ENCODE assay signal across 20 mouse cellular contexts in the genomic region with DNA sequence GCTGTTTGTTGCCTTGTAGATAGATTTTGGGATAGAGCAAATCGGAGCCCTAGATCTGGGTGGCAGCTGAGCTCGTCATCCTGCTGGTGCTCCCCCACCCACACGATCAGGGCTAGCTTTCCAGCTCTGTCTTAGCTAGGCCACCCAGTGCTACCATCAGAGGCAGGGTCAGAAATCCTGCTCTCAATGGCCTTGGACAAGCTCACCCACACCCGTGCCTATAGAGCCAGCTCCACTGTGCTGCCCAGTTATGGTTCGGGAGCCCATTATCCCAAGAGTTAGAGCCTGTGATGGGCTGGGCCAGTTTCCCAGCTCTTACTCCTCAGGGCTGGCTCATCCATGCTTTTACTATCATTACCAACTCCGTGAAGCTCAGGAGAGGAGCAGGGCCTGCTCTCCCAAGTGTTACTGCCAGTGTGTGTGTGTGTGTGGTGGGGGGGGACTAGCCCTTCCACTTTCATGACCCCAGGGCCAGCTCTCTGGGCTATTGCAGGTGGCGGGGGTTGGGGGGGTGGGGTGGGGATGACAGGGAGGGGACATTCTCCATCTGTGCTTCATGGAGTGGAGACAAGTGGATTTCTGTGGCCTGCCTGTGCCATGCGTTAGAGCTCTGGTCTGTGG.
DNase-seq lines count a peak whose midpoint lies in the region; ATAC-seq and TF ChIP-seq lines count a peak whose summit lies in the region.
"Had no signal": no experiment of that assay in that cellular context is flagged by ENCODE, and none has a peak within 500 bp of the region (broad histone marks: within the 10 kb centered on the region; RNA-seq: fewer than 3 reads in every experiment).

No protein-coding gene starts in this region.

- H3K9me3 ChIP-seq in forebrain, embryonic 13.5 days (replicated peaks): no peaks in the 10 kb centered on the region
- H3K9me3 ChIP-seq in forebrain, embryonic 16.5 days (ENCODE audit: control insufficient read depth, low read length): no peaks in the 10 kb centered on the region
- H3K9me3 ChIP-seq in embryonic facial prominence, embryonic 12.5 days: no peaks in the 10 kb centered on the region
- H3K9me3 ChIP-seq in hindbrain, postnatal 0 days (ENCODE audit: low read length): no peaks in the 10 kb centered on the region
- no peaks in the 10 kb centered on the region for H3K9me3 ChIP-seq in midbrain, embryonic 15.5 days
- H3K9me3 ChIP-seq: limb, embryonic 13.5 days; liver, embryonic 15.5 days; stomach, embryonic 15.5 days had no signal

- H3K27me3 ChIP-seq in forebrain, embryonic 13.5 days: no peaks in the 10 kb centered on the region
- no peaks in the 10 kb centered on the region for H3K27me3 ChIP-seq in forebrain, embryonic 16.5 days (replicated peaks; ENCODE audit: control insufficient read depth, insufficient read depth, low read length)
- H3K27me3 ChIP-seq in embryonic facial prominence, embryonic 12.5 days: no peaks in the 10 kb centered on the region
- no peaks in the 10 kb centered on the region for H3K27me3 ChIP-seq in hindbrain, postnatal 0 days (ENCODE audit: insufficient read depth, low read length)
- no peaks in the 10 kb centered on the region for H3K27me3 ChIP-seq in midbrain, embryonic 15.5 days (replicated peaks)
- H3K27me3 ChIP-seq: limb, embryonic 13.5 days; liver, embryonic 15.5 days; stomach, embryonic 15.5 days had no signal

- peaks cover 19% of the 10 kb centered on the region for H3K4me1 ChIP-seq in forebrain, embryonic 13.5 days
- H3K4me1 ChIP-seq in forebrain, embryonic 16.5 days (replicated peaks; ENCODE audit: control insufficient read depth, insufficient read depth, low read length): peaks cover 10% of the 10 kb centered on the region
- peaks cover 45% of the 10 kb centered on the region for H3K4me1 ChIP-seq in embryonic facial prominence, embryonic 12.5 days
- H3K4me1 ChIP-seq in hindbrain, postnatal 0 days (ENCODE audit: insufficient read depth, low read length): no peaks in the 10 kb centered on the region
- H3K4me1 ChIP-seq in midbrain, embryonic 15.5 days: peaks cover 17% of the 10 kb centered on the region
- H3K4me1 ChIP-seq: liver, embryonic 15.5 days; stomach, embryonic 15.5 days had no signal

- H3K9ac ChIP-seq in forebrain, embryonic 13.5 days: no peak overlapping the region
- H3K9ac ChIP-seq in forebrain, embryonic 16.5 days (replicated peaks; ENCODE audit: low read depth, low read length): no peak overlapping the region
- H3K9ac ChIP-seq in embryonic facial prominence, embryonic 12.5 days: no peak overlapping the region
- H3K9ac ChIP-seq in hindbrain, postnatal 0 days (replicated peaks; ENCODE audit: low read length): no peak overlapping the region
- H3K9ac ChIP-seq in midbrain, embryonic 15.5 days: no peak overlapping the region
- H3K9ac ChIP-seq: limb, embryonic 13.5 days; liver, embryonic 15.5 days; stomach, embryonic 15.5 days had no signal

- DNase-seq in hindbrain, postnatal 0 days (ENCODE audit: low spot score): no peak
- no peak for DNase-seq in layer of hippocampus, adult 11-12 months (ENCODE audit: low spot score)
- no peak for DNase-seq in layer of hippocampus, adult 8-10 months (ENCODE audit: low spot score in 2 of 2)
- no peak for DNase-seq in lung, postnatal 36 days
- DNase-seq: adrenal gland, postnatal 10 days; cerebellum, adult 11-12 months; cerebellum, postnatal 25 days; gastrocnemius, postnatal 25 days; heart, postnatal 4 days; kidney, adult 8-10 months; lung, postnatal 10 days; thymus, adult 2 months had no signal

- WGBS in forebrain, embryonic 13.5 days: 68% methylated on average over 8 of the region's 8 CpGs
- 79% methylated on average over 8 of the region's 8 CpGs for WGBS in forebrain, embryonic 16.5 days
- WGBS in embryonic facial prominence, embryonic 12.5 days: 70% methylated on average over 8 of the region's 8 CpGs
- WGBS in hindbrain, postnatal 0 days: 81% methylated on average over 8 of the region's 8 CpGs
- 77% methylated on average over 8 of the region's 8 CpGs for WGBS in midbrain, embryonic 15.5 days

- no peak overlapping the region for H3K27ac ChIP-seq in forebrain, embryonic 13.5 days
- H3K27ac ChIP-seq in forebrain, embryonic 16.5 days (ENCODE audit: low read length): no peak overlapping the region
- no peak overlapping the region for H3K27ac ChIP-seq in embryonic facial prominence, embryonic 12.5 days
- H3K27ac ChIP-seq in hindbrain, postnatal 0 days: no peak overlapping the region
- no peak overlapping the region for H3K27ac ChIP-seq in midbrain, embryonic 15.5 days
- H3K27ac ChIP-seq: limb, embryonic 13.5 days; liver, embryonic 15.5 days; stomach, embryonic 15.5 days had no signal

- H3K4me2 ChIP-seq in forebrain, embryonic 13.5 days: no peak overlapping the region
- H3K4me2 ChIP-seq in forebrain, embryonic 16.5 days (ENCODE audit: low read length): no peak overlapping the region
- H3K4me2 ChIP-seq in embryonic facial prominence, embryonic 12.5 days (replicated peaks): no peak overlapping the region
- no peak overlapping the region for H3K4me2 ChIP-seq in hindbrain, postnatal 0 days (ENCODE audit: low read depth, low read length)
- no peak overlapping the region for H3K4me2 ChIP-seq in midbrain, embryonic 15.5 days
- H3K4me2 ChIP-seq: limb, embryonic 13.5 days; liver, embryonic 15.5 days; stomach, embryonic 15.5 days had no signal

- H3K4me3 ChIP-seq in forebrain, embryonic 13.5 days: no peak overlapping the region
- no peak overlapping the region for H3K4me3 ChIP-seq in forebrain, embryonic 16.5 days (replicated peaks; ENCODE audit: low read length)
- H3K4me3 ChIP-seq in embryonic facial prominence, embryonic 12.5 days: no peak overlapping the region
- no peak overlapping the region for H3K4me3 ChIP-seq in hindbrain, postnatal 0 days (ENCODE audit: low read length)
- H3K4me3 ChIP-seq in midbrain, embryonic 15.5 days: no peak overlapping the region
- H3K4me3 ChIP-seq: erythroblast, embryonic 14.5 days; limb, embryonic 13.5 days; liver, embryonic 15.5 days; stomach, embryonic 15.5 days had no signal

- no peak for TF ChIP-seq CTCF in hindbrain, postnatal 0 days (IDR thresholded peaks at IDR 0.05; ENCODE audit: low read depth)

- 0 out of 2 replicates have a peak, but pooled peaks have one; percentile 14 for ATAC-seq in forebrain, embryonic 13.5 days
- ATAC-seq in forebrain, embryonic 16.5 days: no peak
- ATAC-seq in embryonic facial prominence, embryonic 12.5 days (ENCODE audit: insufficient number of reproducible peaks, insufficient read depth, low FRiP score, low TSS enrichment): peak; percentile 32; the same call in 1 of the 2 replicates
- peak; percentile 32; the same call in 1 of the 2 replicates for ATAC-seq in hindbrain, postnatal 0 days
- peak; percentile 40; the same call in 1 of the 2 replicates for ATAC-seq in midbrain, embryonic 15.5 days (replicated peaks)

- no peaks in the 10 kb centered on the region for H3K36me3 ChIP-seq in forebrain, embryonic 13.5 days (ENCODE audit: poor library complexity, severe bottlenecking)
- H3K36me3 ChIP-seq in forebrain, embryonic 16.5 days (ENCODE audit: control insufficient read depth, insufficient read depth): no peaks in the 10 kb centered on the region
- no peaks in the 10 kb centered on the region for H3K36me3 ChIP-seq in embryonic facial prominence, embryonic 12.5 days
- no peaks in the 10 kb centered on the region for H3K36me3 ChIP-seq in hindbrain, postnatal 0 days (ENCODE audit: insufficient read depth, low read length)
- H3K36me3 ChIP-seq in midbrain, embryonic 15.5 days (replicated peaks): no peaks in the 10 kb centered on the region
- H3K36me3 ChIP-seq: limb, embryonic 13.5 days; liver, embryonic 15.5 days; stomach, embryonic 15.5 days had no signal
